Mouse (Mus musculus): ENCODE measurements around the gene Iqgap3.

- TF ChIP-seq CTCF (IDR thresholded peaks at IDR 0.05; ENCODE audit: low read depth) (no peak), EP300 (optimal IDR thresholded peaks at IDR 0.05) (no peak)
Measured at GRCm38 (mm10) chr3:88170361-88170760, 88.6 kb downstream of the Iqgap3 start.

Measured in stomach, postnatal 0 days (tissue).